Mouse (Mus musculus) cerebellum, adult (tissue): Measurements from ENCODE around the gene Wdr18.

Experiments
- ATAC-seq: cut with Nextera tagmentation; 2 replicates; pipeline ENCODE4 v1.9.2; 2017; ENCODE audit warnings: mild to moderate bottlenecking, moderate library complexity, mixed read lengths; ENCODE audit not compliant: insufficient number of reproducible peaks, low FRiP score, low TSS enrichment

Wdr18 gene

GRCm38 (mm10) chr10:80018739-80019297 is 58.9 kb downstream of the Wdr18 start:
- ATAC-seq: no peak

- ATAC-seq: no peak
These were observed 59.6 kb downstream of the Wdr18 start for GRCm38 (mm10) chr10:80019471-80020131.
